Mouse (Mus musculus): ENCODE measurements around the gene Xbp1. TPM values are rescaled to one million over a fixed set of nuclear protein-coding genes. Genes with fewer than 3 reads are reported as not detected.
A peak's percentile ranks its signal among the peaks of the same experiment; 100 is the strongest.
"Not testable (repeated sequence)": the region's sequence is repeated elsewhere in the genome, so short reads cannot be mapped to it uniquely, and the experiment has no call there.

Xbp1 gene
- 93.9 and 99.6 TPM in 2 replicates for polyA plus RNA-seq (2016; fragmentation: Nextera tagmentation; extraction: Ambion mirVana)

GRCm38 (mm10) chr11:5520412-5521265, at the start of gene Xbp1:
Gene Xbp1 (plus strand): TSS chr11:5520659.
- WGBS = under 1% methylated on average over 72 of the region's 72 CpGs
- H3K27ac ChIP-seq = peak within 1 kb of the TSS; percentile 99
- peak; percentile 98 for DNase-seq (ENCODE audit: extremely low spot score, low spot score)
- peaks cover 34% of the 10 kb centered on the region for H3K36me3 ChIP-seq (replicated peaks)
- H3K4me1 ChIP-seq = peaks cover 23% of the 10 kb centered on the region
- H3K4me3 ChIP-seq = peak within 1 kb of the TSS; percentile 95
- H3K27me3 ChIP-seq (ENCODE audit: poor library complexity, severe bottlenecking) = no peaks in the 10 kb centered on the region
- H3K9me3 ChIP-seq = no peaks in the 10 kb centered on the region

- no peak overlapping the region for H3K27ac ChIP-seq
- no peaks in the 10 kb centered on the region for H3K9me3 ChIP-seq
- no peaks in the 10 kb centered on the region for H3K4me1 ChIP-seq
- H3K36me3 ChIP-seq (replicated peaks) = no peaks in the 10 kb centered on the region
- no peak overlapping the region for H3K4me3 ChIP-seq
- WGBS = 16% methylated on average over 5 of the region's 5 CpGs
- no peaks in the 10 kb centered on the region for H3K27me3 ChIP-seq (ENCODE audit: poor library complexity, severe bottlenecking)
- peak; percentile 60 for DNase-seq (ENCODE audit: extremely low spot score, low spot score)
Measured at GRCm38 (mm10) chr11:5474130-5474529, 46.3 kb upstream of the Xbp1 start.

GRCm38 (mm10) chr11:5475556-5476118, 44.8 kb upstream of the Xbp1 start:
- not testable (repeated sequence) for H3K4me1 ChIP-seq; H3K27ac ChIP-seq; DNase-seq (ENCODE audit: extremely low spot score, low spot score); H3K27me3 ChIP-seq (ENCODE audit: poor library complexity, severe bottlenecking); H3K9me3 ChIP-seq; H3K36me3 ChIP-seq (replicated peaks); H3K4me3 ChIP-seq
- 88% methylated on average over 2 of the region's 2 CpGs for WGBS

GRCm38 (mm10) chr11:5476806-5477205, 43.7 kb upstream of the Xbp1 start:
- no peak for DNase-seq (ENCODE audit: extremely low spot score, low spot score)
- H3K4me3 ChIP-seq = no peak overlapping the region
- H3K36me3 ChIP-seq (replicated peaks) = no peaks in the 10 kb centered on the region
- no peaks in the 10 kb centered on the region for H3K4me1 ChIP-seq
- H3K9me3 ChIP-seq = no peaks in the 10 kb centered on the region
- H3K27ac ChIP-seq = no peak overlapping the region
- WGBS = 88% methylated on average over 4 of the region's 4 CpGs
- no peaks in the 10 kb centered on the region for H3K27me3 ChIP-seq (ENCODE audit: poor library complexity, severe bottlenecking)

GRCm38 (mm10) chr11:5478193-5478592, 42.3 kb upstream of the Xbp1 start:
- Histone ChIP-seq H3K9me3 (no peaks in the 10 kb centered on the region), H3K27ac (no peak overlapping the region), H3K4me1 (no peaks in the 10 kb centered on the region), H3K36me3 (replicated peaks) (no peaks in the 10 kb centered on the region), H3K4me3 (no peak overlapping the region), H3K27me3 (ENCODE audit: poor library complexity, severe bottlenecking) (no peaks in the 10 kb centered on the region)
- WGBS = 83% methylated on average over 7 of the region's 7 CpGs
- no peak for DNase-seq (ENCODE audit: extremely low spot score, low spot score)

DNA sequence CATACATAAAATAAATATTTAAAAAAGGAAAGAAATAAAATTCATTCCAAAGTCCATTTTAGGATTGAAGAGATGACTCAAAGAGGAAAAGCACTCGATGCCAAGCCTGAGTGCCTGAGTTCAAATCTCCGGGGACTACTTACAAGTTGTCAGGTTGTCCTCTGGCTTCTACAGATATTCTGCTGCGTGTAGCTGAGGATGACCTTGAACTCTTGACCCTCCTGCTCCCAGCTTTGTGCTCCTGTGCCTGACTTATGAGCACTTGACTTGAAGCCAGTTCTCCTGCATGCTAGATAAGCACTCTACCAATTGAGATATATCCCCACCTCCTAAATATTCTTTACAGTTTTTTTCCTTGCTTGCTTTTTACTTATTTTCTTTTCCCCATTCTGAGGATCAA, 41.6 kb upstream of the Xbp1 start:
- Histone ChIP-seq H3K9me3 (no peaks in the 10 kb centered on the region), H3K27ac (no peak overlapping the region), H3K27me3 (ENCODE audit: poor library complexity, severe bottlenecking) (no peaks in the 10 kb centered on the region), H3K36me3 (replicated peaks) (no peaks in the 10 kb centered on the region), H3K4me1 (no peaks in the 10 kb centered on the region), H3K4me3 (no peak overlapping the region)
- no peak for DNase-seq (ENCODE audit: extremely low spot score, low spot score)
- 96% methylated on average over 3 of the region's 3 CpGs for WGBS

- no peak for DNase-seq (ENCODE audit: extremely low spot score, low spot score)
- no peak overlapping the region for H3K4me3 ChIP-seq
- peaks cover 6% of the 10 kb centered on the region for H3K4me1 ChIP-seq
- no peaks in the 10 kb centered on the region for H3K9me3 ChIP-seq
- WGBS = 86% methylated on average over 13 of the region's 13 CpGs
- no peak overlapping the region for H3K27ac ChIP-seq
- H3K36me3 ChIP-seq (replicated peaks) = no peaks in the 10 kb centered on the region
- H3K27me3 ChIP-seq (ENCODE audit: poor library complexity, severe bottlenecking) = no peaks in the 10 kb centered on the region
Measured at GRCm38 (mm10) chr11:5482581-5482980, 37.9 kb upstream of the Xbp1 start.

- DNase-seq (ENCODE audit: extremely low spot score, low spot score) = peak; percentile 84
- no peaks in the 10 kb centered on the region for H3K9me3 ChIP-seq
- peak overlapping the region; percentile 77 for H3K27ac ChIP-seq
- peaks cover 6% of the 10 kb centered on the region for H3K4me1 ChIP-seq
- no peaks in the 10 kb centered on the region for H3K36me3 ChIP-seq (replicated peaks)
- H3K27me3 ChIP-seq (ENCODE audit: poor library complexity, severe bottlenecking) = no peaks in the 10 kb centered on the region
- WGBS = 21% methylated on average over 15 of the region's 15 CpGs
- H3K4me3 ChIP-seq = peak overlapping the region; percentile 47
Measured at GRCm38 (mm10) chr11:5485193-5486011, 35.1 kb upstream of the Xbp1 start.

GRCm38 (mm10) chr11:5489433-5489832, 31.0 kb upstream of the Xbp1 start:
- H3K4me3 ChIP-seq; H3K9me3 ChIP-seq; H3K36me3 ChIP-seq (replicated peaks); DNase-seq (ENCODE audit: extremely low spot score, low spot score); H3K27ac ChIP-seq; H3K27me3 ChIP-seq (ENCODE audit: poor library complexity, severe bottlenecking): not testable (repeated sequence)
- WGBS = 92% methylated on average over 10 of the region's 10 CpGs
- H3K4me1 ChIP-seq = peaks cover 11% of the 10 kb centered on the region

DNA sequence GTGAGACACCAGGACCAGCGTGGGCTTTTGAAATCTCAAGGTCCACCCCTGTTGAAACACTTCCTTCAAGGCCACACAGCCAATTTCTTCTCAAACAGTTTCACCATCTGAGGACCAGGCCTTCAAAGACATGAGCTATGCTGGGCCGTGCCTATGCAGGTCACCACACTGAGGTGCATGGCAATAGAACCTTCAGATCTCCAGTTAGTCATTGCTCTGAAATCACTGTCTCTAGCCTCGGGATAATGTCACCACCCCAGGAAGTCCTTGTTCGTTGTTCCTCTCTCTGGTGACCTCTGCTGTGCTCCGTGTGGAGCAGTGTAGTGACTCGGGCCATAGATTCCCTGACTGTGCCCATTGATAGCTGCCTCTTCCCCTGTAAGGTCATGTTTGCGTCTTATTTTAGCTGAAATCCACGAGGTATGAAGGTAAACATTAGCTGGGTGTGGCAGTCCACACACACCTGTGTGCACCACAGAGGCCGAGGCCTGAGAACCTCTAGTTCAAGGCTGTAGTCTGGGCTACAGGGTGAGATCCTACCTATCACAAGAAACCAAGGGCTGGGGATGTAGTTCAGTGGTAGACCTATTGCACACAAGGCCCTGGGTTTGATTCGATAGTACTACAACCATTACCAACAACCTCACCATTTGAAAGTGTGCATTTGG, 29.3 kb upstream of the Xbp1 start:
- Histone ChIP-seq H3K4me3 (no peak overlapping the region), H3K27ac (no peak overlapping the region), H3K4me1 (peaks cover 12% of the 10 kb centered on the region), H3K9me3 (no peaks in the 10 kb centered on the region), H3K36me3 (replicated peaks) (no peaks in the 10 kb centered on the region), H3K27me3 (ENCODE audit: poor library complexity, severe bottlenecking) (no peaks in the 10 kb centered on the region)
- DNase-seq (ENCODE audit: extremely low spot score, low spot score) = no peak
- 89% methylated on average over 10 of the region's 10 CpGs for WGBS

DNA sequence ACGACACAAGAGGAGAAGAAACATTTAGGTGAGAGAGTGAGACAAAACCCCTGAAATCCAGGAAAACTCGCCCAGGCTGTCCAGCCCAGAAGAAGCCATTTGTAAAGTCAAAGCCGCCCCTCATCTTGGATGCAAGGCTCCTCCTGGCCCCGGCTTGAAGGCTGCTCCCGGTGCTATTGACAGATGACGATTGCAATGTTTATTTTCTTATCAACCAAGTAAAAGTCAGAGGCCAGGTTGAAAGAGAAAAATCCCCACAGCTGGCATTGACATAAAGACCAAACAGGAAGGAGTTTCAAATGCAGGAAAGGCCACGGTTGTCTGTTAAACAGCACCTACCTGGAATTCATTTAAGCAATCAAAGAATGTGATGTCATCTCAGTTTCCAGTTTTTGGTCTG, 28.5 kb upstream of the Xbp1 start:
- H3K9me3 ChIP-seq = no peaks in the 10 kb centered on the region
- H3K36me3 ChIP-seq (replicated peaks) = no peaks in the 10 kb centered on the region
- H3K27ac ChIP-seq = no peak overlapping the region
- H3K4me1 ChIP-seq = peaks cover 12% of the 10 kb centered on the region
- H3K4me3 ChIP-seq = no peak overlapping the region
- no peaks in the 10 kb centered on the region for H3K27me3 ChIP-seq (ENCODE audit: poor library complexity, severe bottlenecking)
- DNase-seq (ENCODE audit: extremely low spot score, low spot score) = no peak
- WGBS = 77% methylated on average over 7 of the region's 7 CpGs

- Histone ChIP-seq H3K36me3 (replicated peaks) (no peaks in the 10 kb centered on the region), H3K27ac (no peak overlapping the region), H3K27me3 (ENCODE audit: poor library complexity, severe bottlenecking) (no peaks in the 10 kb centered on the region), H3K4me3 (no peak overlapping the region), H3K4me1 (peaks cover 12% of the 10 kb centered on the region), H3K9me3 (no peaks in the 10 kb centered on the region)
- DNase-seq (ENCODE audit: extremely low spot score, low spot score) = no peak
- 53% methylated on average over 2 of the region's 2 CpGs for WGBS
Measured at GRCm38 (mm10) chr11:5493869-5494268, 26.6 kb upstream of the Xbp1 start.
